Mouse (Mus musculus): Measurements from ENCODE around the gene Slc22a4. TPM values are rescaled to one million over a fixed set of nuclear protein-coding genes. Genes with fewer than 3 reads are reported as not detected.

Slc22a4 gene
- polyA plus RNA-seq, 1 experiment from 2014 or later, result 0.26 TPM

DNA sequence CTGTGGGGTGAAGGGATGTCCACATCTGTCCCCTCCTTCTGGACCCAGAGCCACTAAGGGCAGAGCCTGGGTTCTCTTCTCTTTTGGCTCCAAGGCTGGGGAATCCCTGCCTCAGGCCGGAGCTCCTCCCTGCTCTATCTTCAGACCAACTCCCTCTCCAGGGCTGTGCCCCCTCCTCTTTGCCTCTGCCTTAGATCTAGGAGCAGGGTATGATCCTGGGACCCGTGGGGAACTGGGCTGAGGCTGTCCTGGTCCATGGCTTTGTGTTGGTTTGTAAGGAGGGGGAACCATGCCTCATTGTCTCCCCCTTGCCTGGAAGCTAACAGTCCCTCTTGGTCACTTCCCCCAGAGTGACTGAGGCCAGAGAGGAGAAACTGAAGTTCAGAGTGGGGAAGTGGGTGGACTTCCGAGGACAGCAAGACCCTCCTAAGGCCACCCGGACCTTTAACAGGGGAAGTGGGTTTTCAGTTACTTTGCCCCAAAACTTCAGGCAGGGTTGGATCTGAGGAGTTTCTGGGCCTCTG is 40.2 kb upstream of the Slc22a4 start:
- H3K4me2 ChIP-seq (ENCODE audit: low read length), result peak overlapping the region; percentile 95

DNA sequence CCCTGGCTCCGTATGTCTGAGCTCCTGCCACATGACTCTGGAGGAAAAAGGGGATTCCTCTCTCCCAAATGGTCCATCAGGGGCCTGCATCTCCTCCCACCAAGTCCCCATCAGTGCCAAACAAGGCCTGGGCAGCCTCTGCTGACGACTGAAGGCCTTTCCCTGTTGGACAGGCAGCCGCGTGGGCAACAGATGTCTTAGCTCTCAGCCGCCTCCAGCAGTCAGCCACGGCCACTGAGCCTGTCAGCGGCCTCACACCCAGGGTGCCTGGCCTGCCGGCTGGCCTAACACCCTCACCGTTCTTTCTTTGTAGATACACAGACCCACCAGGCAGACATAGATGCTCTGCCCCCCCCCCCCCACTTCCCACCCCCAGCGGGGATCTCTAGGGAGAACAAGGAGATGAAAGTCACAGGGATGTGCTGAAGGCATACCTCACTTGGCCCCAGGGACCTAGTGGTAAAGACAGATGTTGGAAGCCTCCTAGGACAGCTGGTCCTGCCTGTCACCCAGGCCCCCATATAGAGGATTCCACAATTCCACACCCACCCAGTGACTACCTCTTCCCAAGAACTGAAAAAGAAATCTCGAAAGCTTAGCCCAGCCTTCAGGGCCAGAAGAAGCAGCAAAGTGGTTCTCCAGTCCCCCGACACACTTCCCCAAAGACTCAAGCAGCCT is 39.6 kb upstream of the Slc22a4 start:
- no peak for ATAC-seq (ENCODE audit: insufficient number of reproducible peaks, insufficient read depth, low FRiP score, low read depth)
- no peak overlapping the region for H3K27ac ChIP-seq (replicated peaks in 1 of 2; ENCODE audit: control insufficient read depth in 1 of 2, insufficient read depth in 1 of 2, low read depth in 2 of 2, low read length in 2 of 2)
- no peak overlapping the region; the same call in 1 of the 2 replicates for H3K9ac ChIP-seq (ENCODE audit: low read length)

More for the DNA sequence above, 40.2 kb upstream of the Slc22a4 start:
- no peak overlapping the region for H3K27ac ChIP-seq (replicated peaks in 1 of 2; ENCODE audit: control insufficient read depth in 1 of 2, insufficient read depth in 1 of 2, low read depth in 2 of 2, low read length in 2 of 2)
- H3K36me3 ChIP-seq (ENCODE audit: control insufficient read depth, insufficient read depth, low read length), result no peaks in the 10 kb centered on the region
- no peaks in the 10 kb centered on the region for H3K9me3 ChIP-seq (ENCODE audit: control insufficient read depth, low read length)
- WGBS, result 38% methylated on average over 4 of the region's 4 CpGs
- H3K27me3 ChIP-seq (ENCODE audit: control insufficient read depth, insufficient read depth, low read length), result peaks cover 45% of the 10 kb centered on the region
- H3K9ac ChIP-seq (ENCODE audit: low read length), result no peak overlapping the region; the same call in 1 of the 2 replicates
- no peak for ATAC-seq (ENCODE audit: insufficient number of reproducible peaks, insufficient read depth, low FRiP score, low read depth)
- peak overlapping the region; percentile 53 to 54; a peak in 3 of 4 replicates for H3K4me3 ChIP-seq (ENCODE audit: control insufficient read depth in 1 of 2, insufficient read depth in 1 of 2, low read depth in 1 of 2, low read length in 2 of 2)
- H3K4me1 ChIP-seq (ENCODE audit: control insufficient read depth in 2 of 2, insufficient read depth in 2 of 2, low read length in 2 of 2), result peaks cover 38 to 47% of the 10 kb centered on the region in 2 experiments

DNA sequence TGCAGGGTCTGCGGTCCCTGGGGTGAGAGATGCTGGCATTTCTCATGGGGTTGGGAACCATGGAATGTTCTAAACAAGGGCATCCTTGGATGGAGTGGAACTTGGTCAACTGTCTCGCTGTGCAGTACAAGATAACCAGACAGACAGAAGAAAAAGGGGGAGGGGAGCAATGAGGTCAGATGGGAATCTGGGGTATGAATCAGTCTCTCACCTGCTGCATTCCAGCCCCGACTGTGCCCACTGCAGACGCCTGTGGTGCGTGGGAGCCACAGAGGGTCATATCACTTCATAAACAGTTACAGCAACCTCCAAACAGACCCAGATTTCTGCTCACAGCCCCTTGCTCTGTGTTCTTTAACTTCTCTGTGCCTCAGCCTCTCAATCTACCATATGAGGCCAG is 38.5 kb upstream of the Slc22a4 start:
- no peak overlapping the region for H3K9ac ChIP-seq (ENCODE audit: low read length)
- H3K4me1 ChIP-seq (ENCODE audit: control insufficient read depth in 2 of 2, insufficient read depth in 2 of 2, low read length in 2 of 2), result peaks cover 36 to 46% of the 10 kb centered on the region in 2 experiments
- no peak overlapping the region for H3K27ac ChIP-seq (replicated peaks in 1 of 2; ENCODE audit: control insufficient read depth in 1 of 2, insufficient read depth in 1 of 2, low read depth in 2 of 2, low read length in 2 of 2)
- WGBS, result 69% methylated on average over 5 of the region's 5 CpGs
- no peak for ATAC-seq (ENCODE audit: insufficient number of reproducible peaks, insufficient read depth, low FRiP score, low read depth)
- H3K4me2 ChIP-seq (ENCODE audit: low read length), result no peak overlapping the region
- no peak overlapping the region for H3K4me3 ChIP-seq (ENCODE audit: control insufficient read depth in 1 of 2, insufficient read depth in 1 of 2, low read depth in 1 of 2, low read length in 2 of 2)
- no peaks in the 10 kb centered on the region for H3K36me3 ChIP-seq (ENCODE audit: control insufficient read depth, insufficient read depth, low read length)
- H3K9me3 ChIP-seq (ENCODE audit: control insufficient read depth, low read length), result no peaks in the 10 kb centered on the region
- peaks cover 41% of the 10 kb centered on the region for H3K27me3 ChIP-seq (ENCODE audit: control insufficient read depth, insufficient read depth, low read length)

More for the DNA sequence above, 39.6 kb upstream of the Slc22a4 start:
- WGBS, result 24% methylated on average over 12 of the region's 12 CpGs
- no peaks in the 10 kb centered on the region for H3K9me3 ChIP-seq (ENCODE audit: control insufficient read depth, low read length)
- H3K36me3 ChIP-seq (ENCODE audit: control insufficient read depth, insufficient read depth, low read length), result no peaks in the 10 kb centered on the region
- peak overlapping the region; percentile 95; the same call in 1 of the 2 replicates for H3K4me2 ChIP-seq (ENCODE audit: low read length)
- no peak overlapping the region for H3K4me3 ChIP-seq (ENCODE audit: control insufficient read depth in 1 of 2, insufficient read depth in 1 of 2, low read depth in 1 of 2, low read length in 2 of 2)
- peaks cover 45% of the 10 kb centered on the region for H3K27me3 ChIP-seq (ENCODE audit: control insufficient read depth, insufficient read depth, low read length)
- peaks cover 35 to 46% of the 10 kb centered on the region in 2 experiments for H3K4me1 ChIP-seq (ENCODE audit: control insufficient read depth in 2 of 2, insufficient read depth in 2 of 2, low read length in 2 of 2)

DNA sequence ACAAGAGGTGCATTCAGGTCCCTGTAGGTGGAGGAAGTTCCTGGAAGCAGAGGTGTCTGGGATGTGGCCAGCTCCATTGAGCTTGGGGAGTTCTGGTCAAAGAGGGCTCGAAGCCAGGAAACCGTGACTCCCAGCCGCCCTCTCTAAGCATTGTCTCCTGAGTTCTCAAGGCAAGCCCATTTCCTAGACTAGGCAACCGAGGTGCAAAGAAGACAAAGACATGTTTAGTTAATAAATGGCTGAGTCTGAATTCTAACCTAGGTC is 38.0 kb upstream of the Slc22a4 start:
- Histone ChIP-seq H3K4me3 (ENCODE audit: control insufficient read depth in 1 of 2, insufficient read depth in 1 of 2, low read depth in 1 of 2, low read length in 2 of 2) (no peak overlapping the region), H3K9me3 (ENCODE audit: control insufficient read depth, low read length) (no peaks in the 10 kb centered on the region), H3K4me1 (ENCODE audit: control insufficient read depth in 2 of 2, insufficient read depth in 2 of 2, low read length in 2 of 2) (peaks cover 36 to 44% of the 10 kb centered on the region in 2 experiments), H3K36me3 (ENCODE audit: control insufficient read depth, insufficient read depth, low read length) (no peaks in the 10 kb centered on the region), H3K27ac (replicated peaks in 1 of 2; ENCODE audit: control insufficient read depth in 1 of 2, insufficient read depth in 1 of 2, low read depth in 2 of 2, low read length in 2 of 2) (no peak overlapping the region), H3K27me3 (ENCODE audit: control insufficient read depth, insufficient read depth, low read length) (peaks cover 35% of the 10 kb centered on the region), H3K4me2 (ENCODE audit: low read length) (no peak overlapping the region), H3K9ac (ENCODE audit: low read length) (no peak overlapping the region)
- no peak for ATAC-seq (ENCODE audit: insufficient number of reproducible peaks, insufficient read depth, low FRiP score, low read depth)
- WGBS, result 82% methylated on average over 4 of the region's 4 CpGs

DNA sequence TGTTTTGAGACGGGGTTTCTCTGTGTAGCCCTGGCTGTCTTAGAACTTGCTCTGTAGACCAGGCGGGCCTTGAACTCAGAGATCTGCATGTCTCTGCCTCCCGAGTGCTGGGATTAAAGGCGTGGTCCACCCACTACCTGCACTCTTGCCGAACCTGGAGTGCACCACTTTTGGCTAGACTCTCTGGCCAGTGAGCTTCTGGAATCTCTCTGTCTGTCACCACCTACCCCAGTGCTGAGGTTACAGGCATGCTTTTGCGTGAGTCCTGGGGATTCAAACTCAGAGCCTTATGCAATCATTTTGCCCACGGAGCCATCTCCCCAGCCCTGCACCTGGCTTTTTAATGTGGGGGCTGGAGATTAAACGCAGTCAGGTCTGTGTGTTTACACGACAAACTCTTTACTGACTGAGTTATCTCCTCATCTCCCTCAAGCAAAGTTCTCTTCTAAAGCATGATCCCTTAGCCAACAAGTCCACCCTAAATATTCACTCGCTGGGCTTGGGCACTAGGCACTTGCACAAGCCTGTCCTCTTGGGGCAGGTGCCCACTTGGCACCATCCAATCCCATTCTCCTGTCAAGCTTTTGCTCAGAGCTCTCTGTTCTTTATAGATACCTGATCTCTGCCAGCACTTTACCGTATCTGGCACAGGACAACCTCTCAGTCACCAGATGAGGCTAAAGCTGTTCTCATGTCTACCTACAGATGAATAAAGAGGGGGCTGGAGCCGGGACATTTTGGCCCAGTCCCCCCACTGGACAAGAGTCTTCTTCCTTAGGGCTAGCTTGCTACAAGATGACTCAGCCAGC is 37.4 kb upstream of the Slc22a4 start:
- Histone ChIP-seq H3K4me3 (ENCODE audit: control insufficient read depth in 1 of 2, insufficient read depth in 1 of 2, low read depth in 1 of 2, low read length in 2 of 2) (no peak overlapping the region), H3K27ac (replicated peaks in 1 of 2; ENCODE audit: control insufficient read depth in 1 of 2, insufficient read depth in 1 of 2, low read depth in 2 of 2, low read length in 2 of 2) (no peak overlapping the region), H3K4me2 (ENCODE audit: low read length) (no peak overlapping the region), H3K9ac (ENCODE audit: low read length) (no peak overlapping the region), H3K27me3 (ENCODE audit: control insufficient read depth, insufficient read depth, low read length) (peaks cover 31% of the 10 kb centered on the region), H3K4me1 (ENCODE audit: control insufficient read depth in 2 of 2, insufficient read depth in 2 of 2, low read length in 2 of 2) (peaks cover 36 to 44% of the 10 kb centered on the region in 2 experiments), H3K9me3 (ENCODE audit: control insufficient read depth, low read length) (no peaks in the 10 kb centered on the region), H3K36me3 (ENCODE audit: control insufficient read depth, insufficient read depth, low read length) (no peaks in the 10 kb centered on the region)
- WGBS, result 71% methylated on average over 12 of the region's 12 CpGs
- ATAC-seq (ENCODE audit: insufficient number of reproducible peaks, insufficient read depth, low FRiP score, low read depth), result no peak

DNA sequence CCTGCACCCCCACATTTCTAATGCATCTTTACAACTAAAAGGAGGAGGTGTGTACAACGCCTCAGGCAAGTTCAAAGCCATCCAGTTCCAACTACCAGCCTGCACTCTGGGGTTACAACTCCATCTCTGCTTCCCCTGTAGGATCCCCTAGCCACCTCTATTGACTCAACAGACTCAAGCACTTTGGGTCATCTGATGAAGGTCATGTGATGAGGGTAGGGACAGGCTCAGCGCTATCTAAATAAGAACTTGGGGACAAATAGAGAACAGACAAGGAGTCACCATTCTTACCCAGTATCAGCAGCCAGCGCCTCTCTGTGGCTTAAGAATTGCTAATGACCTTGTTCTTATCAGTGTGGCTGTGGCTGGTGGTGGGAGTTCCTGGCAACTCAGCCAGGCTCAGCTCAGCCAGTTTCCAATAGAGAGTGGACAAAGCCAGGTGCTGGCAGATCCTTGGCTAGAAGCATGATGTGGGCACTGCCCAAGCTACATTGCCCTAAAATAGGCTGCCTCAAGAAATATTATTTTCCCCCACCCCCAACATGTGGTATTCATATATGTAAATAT is 36.6 kb upstream of the Slc22a4 start:
- no peak for ATAC-seq (ENCODE audit: insufficient number of reproducible peaks, insufficient read depth, low FRiP score, low read depth)
- Histone ChIP-seq H3K9me3 (ENCODE audit: control insufficient read depth, low read length) (no peaks in the 10 kb centered on the region), H3K36me3 (ENCODE audit: control insufficient read depth, insufficient read depth, low read length) (no peaks in the 10 kb centered on the region), H3K4me1 (ENCODE audit: control insufficient read depth in 2 of 2, insufficient read depth in 2 of 2, low read length in 2 of 2) (peaks cover 36 to 49% of the 10 kb centered on the region in 2 experiments), H3K4me3 (ENCODE audit: control insufficient read depth in 1 of 2, insufficient read depth in 1 of 2, low read depth in 1 of 2, low read length in 2 of 2) (no peak overlapping the region), H3K9ac (ENCODE audit: low read length) (no peak overlapping the region), H3K4me2 (ENCODE audit: low read length) (no peak overlapping the region), H3K27ac (replicated peaks in 1 of 2; ENCODE audit: control insufficient read depth in 1 of 2, insufficient read depth in 1 of 2, low read depth in 2 of 2, low read length in 2 of 2) (no peak overlapping the region), H3K27me3 (ENCODE audit: control insufficient read depth, insufficient read depth, low read length) (peaks cover 22% of the 10 kb centered on the region)
- 40% methylated on average over 3 of the region's 3 CpGs for WGBS

DNA sequence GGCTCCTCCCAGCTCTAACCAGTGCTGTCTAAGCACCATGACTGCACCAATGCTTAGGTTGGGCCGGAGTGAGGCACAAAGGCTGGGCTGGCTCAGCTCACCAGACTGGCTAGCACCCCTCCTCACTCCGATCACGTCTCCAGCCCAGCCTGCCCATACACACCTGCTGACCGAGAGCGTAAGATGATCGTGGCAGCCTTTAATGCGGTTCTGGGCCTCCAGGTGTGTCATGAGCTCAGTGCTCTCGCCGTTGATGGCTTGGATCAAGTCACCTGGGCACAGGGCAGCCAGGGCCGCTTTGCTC is 35.5 kb upstream of the Slc22a4 start:
- 89% methylated on average over 10 of the region's 10 CpGs for WGBS
- Histone ChIP-seq H3K4me2 (ENCODE audit: low read length) (no peak overlapping the region), H3K27ac (replicated peaks in 1 of 2; ENCODE audit: control insufficient read depth in 1 of 2, insufficient read depth in 1 of 2, low read depth in 2 of 2, low read length in 2 of 2) (no peak overlapping the region), H3K4me1 (ENCODE audit: control insufficient read depth in 2 of 2, insufficient read depth in 2 of 2, low read length in 2 of 2) (peaks cover 41 to 51% of the 10 kb centered on the region in 2 experiments), H3K9me3 (ENCODE audit: control insufficient read depth, low read length) (no peaks in the 10 kb centered on the region), H3K27me3 (ENCODE audit: control insufficient read depth, insufficient read depth, low read length) (peaks cover 19% of the 10 kb centered on the region), H3K4me3 (ENCODE audit: control insufficient read depth in 1 of 2, insufficient read depth in 1 of 2, low read depth in 1 of 2, low read length in 2 of 2) (no peak overlapping the region), H3K9ac (ENCODE audit: low read length) (no peak overlapping the region), H3K36me3 (ENCODE audit: control insufficient read depth, insufficient read depth, low read length) (no peaks in the 10 kb centered on the region)
- no peak for ATAC-seq (ENCODE audit: insufficient number of reproducible peaks, insufficient read depth, low FRiP score, low read depth)
